Mouse (Mus musculus) heart, embryonic 14.5 days (tissue): ENCODE results near the gene Gm43517. TPM values are rescaled to one million over a fixed set of nuclear protein-coding genes. Genes with fewer than 3 reads are reported as not detected.

Experiments used
- ATAC-seq: fragments of 200-750 bp; cut with Nextera tagmentation; 2 replicates; pipeline ENCODE4 v1.8.0; 2017; ENCODE audit warnings: low read depth, moderate TSS enrichment; ENCODE audit not compliant: insufficient number of reproducible peaks, insufficient read depth, low FRiP score
- H3K27ac ChIP-seq, 2 experiments: fragments of 200-500 bp in 1 of 2; fragments of 300-500 bp in 1 of 2; sonication (generic) in 1 of 2; replicated peaks in 1 of 2; 2 replicates each; pipeline ENCODE4 v1.5.1; 2012 to 2014; ENCODE audit warnings: low read depth in 2 of 2, low read length in 2 of 2, control low read depth in 1 of 2, mild to moderate bottlenecking in 1 of 2, mixed read lengths in 1 of 2; ENCODE audit not compliant: control insufficient read depth in 1 of 2, insufficient read depth in 1 of 2
- H3K27me3 ChIP-seq: fragments of 300-500 bp; sonication (generic); 2 replicates; pipeline ENCODE4 v1.6.1; 2014; ENCODE audit warnings: mild to moderate bottlenecking, low read length, control low read depth; ENCODE audit not compliant: control insufficient read depth, insufficient read depth
- H3K36me3 ChIP-seq: fragments of 300-500 bp; sonication (generic); 2 replicates; pipeline ENCODE4 v1.6.1; 2014; ENCODE audit warnings: mild to moderate bottlenecking, control low read depth, low read length, mixed read lengths; ENCODE audit not compliant: control insufficient read depth, insufficient read depth
- H3K4me1 ChIP-seq, 2 experiments: fragments of 200-500 bp in 1 of 2; fragments of 300-500 bp in 1 of 2; sonication (generic) in 1 of 2; 2 replicates each; pipeline ENCODE4 v1.6.1; 2012 to 2014; ENCODE audit warnings: low read length in 2 of 2, control low read depth in 1 of 2, mixed read lengths in 1 of 2; ENCODE audit not compliant: control insufficient read depth in 2 of 2, insufficient read depth in 2 of 2
- H3K4me2 ChIP-seq: fragments of 300-500 bp; sonication (generic); 2 replicates; pipeline ENCODE4 v1.6.1; 2014; ENCODE audit warnings: mild to moderate bottlenecking, low read length
- H3K4me3 ChIP-seq, 2 experiments: fragments of 200-500 bp in 1 of 2; fragments of 300-500 bp in 1 of 2; sonication (generic) in 1 of 2; 2 replicates each; pipeline ENCODE4 v1.5.1; 2012 to 2014; ENCODE audit warnings: low read length in 2 of 2, mild to moderate bottlenecking in 2 of 2, control low read depth in 1 of 2, low read depth in 1 of 2, moderate library complexity in 1 of 2; ENCODE audit not compliant: control insufficient read depth in 1 of 2, insufficient read depth in 1 of 2
- H3K9ac ChIP-seq: fragments of 300-500 bp; sonication (generic); 2 replicates; pipeline ENCODE4 v1.6.1; 2014; ENCODE audit warnings: mild to moderate bottlenecking, low read length
- H3K9me3 ChIP-seq: fragments of 300-500 bp; sonication (generic); 2 replicates; pipeline ENCODE4 v1.6.1; 2016; ENCODE audit warnings: low read length, control low read depth; ENCODE audit not compliant: control insufficient read depth
- WGBS: fragments of 180-500 bp; shearing (Covaris S2); extraction: QIAGEN DNeasy Blood & Tissue Kit; methylation state at CpG from one replicate; pipeline ENCODE4 v1.1.7; 2014; 5-methylcytosine and 5-hydroxymethylcytosine counted together
- polyA plus RNA-seq: library from polyadenylated mRNA; unstranded; fragments of >200 nt; fragmentation: Nextera tagmentation; extraction: Ambion mirVana; gene quantifications from 2 replicates; pipeline ENCODE4 v1.2.1, GENCODE M21; 2014

Gene Gm43517
- polyA plus RNA-seq = not detected in 2 replicates

DNA sequence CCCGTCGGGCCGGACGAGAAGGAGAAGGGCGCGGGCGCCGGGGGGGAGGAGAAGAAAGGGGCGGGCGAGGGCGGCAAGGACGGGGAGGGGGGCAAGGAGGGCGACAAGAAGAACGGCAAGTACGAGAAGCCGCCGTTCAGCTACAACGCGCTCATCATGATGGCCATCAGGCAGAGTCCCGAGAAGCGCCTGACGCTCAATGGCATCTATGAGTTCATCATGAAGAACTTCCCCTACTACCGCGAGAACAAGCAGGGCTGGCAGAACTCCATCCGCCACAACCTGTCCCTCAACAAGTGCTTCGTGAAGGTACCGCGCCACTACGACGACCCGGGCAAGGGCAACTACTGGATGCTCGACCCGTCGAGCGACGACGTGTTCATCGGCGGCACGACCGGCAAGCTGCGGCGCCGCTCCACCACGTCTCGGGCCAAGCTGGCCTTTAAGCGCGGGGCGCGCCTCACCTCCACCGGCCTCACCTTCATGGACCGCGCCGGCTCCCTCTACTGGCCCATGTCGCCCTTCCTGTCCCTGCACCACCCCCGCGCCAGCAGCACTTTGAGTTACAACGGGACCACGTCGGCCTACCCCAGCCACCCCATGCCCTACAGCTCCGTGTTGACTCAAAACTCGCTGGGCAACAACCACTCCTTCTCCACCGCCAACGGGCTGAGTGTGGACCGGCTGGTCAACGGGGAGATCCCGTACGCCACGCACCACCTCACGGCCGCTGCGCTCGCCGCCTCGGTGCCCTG lies at the start of gene Gm43517:
Gene Gm43517 (plus strand): TSS at position 299 of the 755 bp plus-strand sequence.
- Histone ChIP-seq H3K9ac (no peak within 1 kb of the TSS), H3K4me2 (peak within 1 kb of the TSS; percentile 64), H3K27ac (no peak within 1 kb of the TSS), H3K4me3 (peak within 1 kb of the TSS; percentile 39 to 40; a peak in 3 of 4 replicates), H3K27me3 (peaks cover 87% of the 10 kb centered on the region), H3K36me3 (no peaks in the 10 kb centered on the region), H3K9me3 (no peaks in the 10 kb centered on the region), H3K4me1 (peaks cover 2 to 12% of the 10 kb centered on the region in 2 experiments; a peak in 3 of 4 replicates)
- no peak for ATAC-seq
- WGBS = 2% methylated on average over 74 of the region's 75 CpGs

DNA sequence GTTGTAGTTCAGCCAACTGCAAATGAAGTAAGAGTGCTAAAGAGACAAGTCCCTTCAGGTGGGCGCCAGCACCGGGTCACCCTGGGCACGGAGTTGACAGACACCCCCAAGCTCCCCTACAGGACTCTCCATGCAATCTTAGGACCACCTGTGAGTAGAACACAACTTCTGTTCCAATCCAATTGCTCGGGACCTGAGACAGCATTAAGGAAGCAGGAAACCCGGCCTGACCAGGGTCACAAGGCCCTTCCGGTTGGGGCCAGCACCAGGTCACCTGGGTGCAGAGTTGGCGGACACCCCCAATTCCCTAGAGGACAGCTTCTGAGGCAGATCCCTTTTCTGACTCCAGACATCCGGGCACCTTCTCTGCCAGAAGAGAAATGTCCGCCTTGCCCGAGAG lies 35.3 kb upstream of the Gm43517 start:
- H3K9me3 ChIP-seq = no peaks in the 10 kb centered on the region
- no peaks in the 10 kb centered on the region for H3K4me1 ChIP-seq
- H3K9ac ChIP-seq = no peak overlapping the region
- H3K27ac ChIP-seq = no peak overlapping the region
- no peaks in the 10 kb centered on the region for H3K27me3 ChIP-seq
- no peaks in the 10 kb centered on the region for H3K36me3 ChIP-seq
- ATAC-seq = no peak
- H3K4me2 ChIP-seq = no peak overlapping the region
- no peak overlapping the region for H3K4me3 ChIP-seq
- 80% methylated on average over 10 of the region's 10 CpGs for WGBS

DNA sequence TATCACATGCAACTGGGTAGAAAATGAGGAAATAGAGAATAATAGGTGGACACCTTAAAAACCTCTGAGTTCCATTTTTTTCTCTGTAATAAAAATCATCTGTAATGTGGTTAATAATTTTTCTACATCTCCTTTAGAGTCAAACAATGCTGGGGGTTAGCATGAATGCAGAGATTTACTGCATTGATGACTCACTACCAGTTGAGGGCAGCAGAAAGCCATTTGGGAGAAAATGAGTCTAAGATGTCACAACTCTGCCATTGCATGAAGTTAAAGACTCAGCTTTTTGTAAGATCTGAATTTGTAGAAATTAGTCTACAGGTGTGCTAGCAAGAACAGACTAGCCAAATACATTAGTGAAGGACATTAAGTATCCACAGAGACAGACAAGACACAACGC lies 16.0 kb upstream of the Gm43517 start:
- 35% methylated on average over 1 of the region's 1 CpGs for WGBS
- no peaks in the 10 kb centered on the region for H3K9me3 ChIP-seq
- H3K27ac ChIP-seq = no peak overlapping the region
- ATAC-seq = no peak
- no peak overlapping the region for H3K4me2 ChIP-seq
- H3K9ac ChIP-seq = no peak overlapping the region
- H3K4me3 ChIP-seq = no peak overlapping the region
- no peaks in the 10 kb centered on the region for H3K36me3 ChIP-seq
- H3K4me1 ChIP-seq = no peaks in the 10 kb centered on the region
- H3K27me3 ChIP-seq = peaks cover 37% of the 10 kb centered on the region

DNA sequence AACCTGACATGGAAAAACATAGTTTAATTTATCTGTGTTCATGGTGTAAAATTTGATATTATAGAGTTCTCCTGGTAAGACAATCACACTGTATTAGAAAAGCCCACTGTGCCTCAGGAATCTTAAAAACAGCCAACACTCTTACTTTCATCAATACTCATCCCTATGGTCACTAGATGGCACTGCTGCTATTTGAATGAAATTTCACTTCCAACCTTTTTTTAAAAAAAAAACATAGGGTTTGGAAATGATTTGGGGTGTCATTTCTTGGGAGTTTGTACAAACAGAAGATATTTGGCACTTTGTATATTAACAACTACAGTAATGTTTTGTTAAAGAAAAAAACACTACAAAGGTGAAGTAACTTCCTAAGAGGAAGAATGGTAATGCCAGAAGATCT lies 12.8 kb upstream of the Gm43517 start:
- H3K9ac ChIP-seq = no peak overlapping the region
- no peak overlapping the region for H3K27ac ChIP-seq
- H3K4me3 ChIP-seq = no peak overlapping the region
- peaks cover 68% of the 10 kb centered on the region for H3K27me3 ChIP-seq
- H3K9me3 ChIP-seq = no peaks in the 10 kb centered on the region
- no peaks in the 10 kb centered on the region for H3K36me3 ChIP-seq
- H3K4me1 ChIP-seq = no peaks in the 10 kb centered on the region
- no peak overlapping the region for H3K4me2 ChIP-seq
- no peak for ATAC-seq

DNA sequence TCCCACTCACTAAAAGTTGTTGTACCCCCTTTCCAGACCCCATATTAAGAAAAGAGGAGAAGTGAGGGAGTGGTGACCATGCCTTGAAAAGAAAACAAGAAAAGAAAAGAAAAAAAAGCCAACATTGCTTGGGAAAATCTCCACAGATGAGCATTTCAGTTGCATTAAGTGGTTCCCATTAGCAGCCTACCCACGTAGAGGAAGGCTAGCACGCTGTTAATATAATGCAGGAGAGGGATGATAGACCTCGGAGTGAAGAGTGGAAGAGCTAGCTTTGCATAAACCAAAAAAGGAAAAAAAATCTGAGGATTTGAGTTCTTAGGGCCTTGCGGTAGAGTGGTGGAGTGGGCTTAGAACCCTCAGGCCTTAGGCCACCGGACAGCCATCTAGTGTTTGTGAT lies 11.8 kb upstream of the Gm43517 start:
- H3K9me3 ChIP-seq = no peaks in the 10 kb centered on the region
- H3K27me3 ChIP-seq = peaks cover 78% of the 10 kb centered on the region
- no peak overlapping the region for H3K4me2 ChIP-seq
- no peak overlapping the region for H3K4me3 ChIP-seq
- WGBS = 7% methylated on average over 5 of the region's 5 CpGs
- H3K27ac ChIP-seq = no peak overlapping the region
- H3K36me3 ChIP-seq = no peaks in the 10 kb centered on the region
- no peak for ATAC-seq
- H3K9ac ChIP-seq = no peak overlapping the region
- H3K4me1 ChIP-seq = no peaks in the 10 kb centered on the region

DNA sequence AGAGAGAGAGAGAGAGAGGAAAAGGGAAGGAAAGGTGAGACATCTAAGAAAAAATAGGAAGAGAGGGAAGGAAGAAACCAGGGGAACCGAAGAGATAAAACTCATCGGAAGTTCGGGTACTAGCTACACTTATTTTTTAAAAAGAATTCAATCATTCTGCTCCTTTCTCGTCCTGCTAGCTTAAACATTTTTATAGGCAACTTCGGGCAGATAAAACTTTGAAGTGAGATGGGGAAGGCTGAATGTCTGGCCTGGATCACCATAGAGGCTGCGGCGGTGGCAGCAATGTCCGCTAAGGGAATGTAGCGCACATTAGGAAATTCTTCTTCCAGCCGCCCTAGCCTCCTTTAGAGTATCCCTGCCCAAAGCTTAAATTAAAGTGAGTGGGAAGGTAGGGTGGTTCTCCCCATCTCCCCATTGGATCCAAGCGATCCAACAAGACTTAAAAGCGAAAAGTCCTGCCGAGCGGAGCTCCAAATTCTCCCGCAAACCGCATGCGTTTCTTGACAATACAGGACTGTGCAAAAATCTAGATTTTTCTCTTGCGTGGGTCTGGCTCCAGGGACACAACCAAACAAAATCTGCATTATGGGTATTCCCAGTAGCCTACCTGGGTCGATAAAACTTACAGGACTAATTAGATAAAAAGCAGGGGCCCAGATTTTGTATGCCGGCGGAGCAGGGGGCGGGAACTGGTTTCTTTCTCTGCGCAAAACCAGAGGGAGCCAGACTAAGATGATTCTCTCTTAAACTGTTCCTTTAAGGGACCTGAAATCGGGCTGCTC lies 11.0 kb upstream of the Gm43517 start:
- no peak overlapping the region for H3K9ac ChIP-seq
- peak overlapping the region; percentile 31 to 41 for H3K4me3 ChIP-seq
- H3K9me3 ChIP-seq = no peaks in the 10 kb centered on the region
- no peak for ATAC-seq
- H3K27me3 ChIP-seq = peaks cover 86% of the 10 kb centered on the region
- WGBS = 2% methylated on average over 24 of the region's 24 CpGs
- no peaks in the 10 kb centered on the region for H3K36me3 ChIP-seq
- H3K27ac ChIP-seq = no peak overlapping the region
- H3K4me1 ChIP-seq = no peaks in the 10 kb centered on the region
- peak overlapping the region; percentile 69 for H3K4me2 ChIP-seq

DNA sequence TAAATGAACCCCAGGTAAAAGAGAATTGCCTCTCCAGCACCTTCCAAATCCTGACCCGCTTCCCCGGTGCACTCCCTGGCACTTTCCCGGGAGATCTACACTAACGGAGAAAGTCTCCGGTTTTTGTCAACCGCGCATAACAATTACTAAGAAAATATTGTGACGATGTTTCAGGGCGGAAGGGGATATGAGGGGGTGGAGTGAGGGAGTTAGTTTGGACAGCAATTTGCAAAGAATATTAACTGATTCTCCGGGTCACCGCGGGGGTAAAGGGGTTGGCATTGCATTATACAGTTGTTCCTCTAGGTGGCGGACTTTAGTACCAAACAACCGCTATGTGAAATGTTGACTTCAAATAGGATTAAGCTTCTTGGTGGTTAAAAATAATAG lies 10.4 kb upstream of the Gm43517 start:
- Histone ChIP-seq H3K4me2 (peak overlapping the region; percentile 69), H3K4me3 (peak overlapping the region; percentile 31 to 41), H3K9ac (no peak overlapping the region), H3K27ac (no peak overlapping the region), H3K9me3 (no peaks in the 10 kb centered on the region), H3K27me3 (peaks cover 89% of the 10 kb centered on the region), H3K4me1 (no peaks in the 10 kb centered on the region), H3K36me3 (no peaks in the 10 kb centered on the region)
- 2% methylated on average over 14 of the region's 14 CpGs for WGBS
- ATAC-seq = no peak
